Mouse (Mus musculus) lung, postnatal 36 days (tissue): Measurements from ENCODE around the gene Pik3c2g.

Source experiments
- DNase-seq: peaks from one replicate; pipeline ENCODE4 v3.0.0; 2022; ENCODE audit warnings: mixed read lengths

Gene Pik3c2g

DNA sequence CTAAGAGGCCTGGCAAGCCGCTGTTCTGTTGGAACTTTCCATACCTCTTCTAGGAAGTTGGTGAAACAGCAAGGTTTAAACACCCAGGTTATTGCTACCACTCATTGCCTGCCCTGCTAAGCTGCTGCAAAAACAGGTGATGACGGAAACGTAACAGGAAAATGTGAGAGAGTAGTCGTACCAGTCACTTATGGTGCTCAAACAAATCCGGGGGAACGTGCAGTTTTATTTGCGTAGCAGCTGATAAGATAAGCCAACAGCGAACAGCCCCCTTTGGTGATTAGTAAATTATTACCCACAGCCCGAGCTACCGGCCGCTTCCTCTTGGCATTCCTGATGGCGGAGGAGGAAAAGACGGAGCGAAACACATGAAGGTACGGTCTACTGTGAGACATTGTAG lies at the start of gene Pik3c2g:
TSS of gene Pik3c2g (plus strand) at position 330 of the 400 bp plus-strand sequence.
- peak; percentile 40 for DNase-seq

GRCm38 (mm10) chr6:139538469-139538868 lies 48.6 kb upstream of the Pik3c2g start:
- no peak for DNase-seq

DNA sequence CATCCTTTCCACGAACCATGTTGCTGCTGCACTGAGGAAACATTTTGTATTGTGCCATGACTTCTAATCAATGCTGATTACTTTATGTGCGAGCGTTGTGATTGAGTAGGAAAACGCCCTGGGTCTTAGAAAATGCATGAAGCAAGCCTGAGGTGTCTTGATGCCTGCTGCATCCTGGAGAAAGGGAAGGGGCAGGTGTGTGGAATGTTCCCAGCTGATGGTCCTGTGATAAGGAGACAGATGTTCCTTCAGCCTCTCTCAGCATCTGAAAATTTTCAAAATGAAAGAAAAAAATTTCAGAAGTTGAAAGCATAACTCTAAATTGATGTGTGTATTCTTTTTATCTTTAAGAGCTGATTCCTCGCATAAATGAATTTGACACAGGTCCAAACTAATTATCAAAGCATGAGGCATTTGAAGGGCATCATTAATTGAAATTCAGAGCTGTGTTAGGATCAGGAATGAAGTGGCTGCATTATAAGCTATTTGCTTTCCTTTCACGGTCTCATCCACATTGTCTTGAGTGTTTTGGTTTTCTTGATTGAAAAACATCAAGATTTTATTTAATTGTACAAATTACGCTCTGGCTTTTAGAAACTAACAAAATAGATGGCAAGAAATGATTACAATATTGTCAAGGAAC lies 31.4 kb upstream of the Pik3c2g start:
- no peak for DNase-seq

DNA sequence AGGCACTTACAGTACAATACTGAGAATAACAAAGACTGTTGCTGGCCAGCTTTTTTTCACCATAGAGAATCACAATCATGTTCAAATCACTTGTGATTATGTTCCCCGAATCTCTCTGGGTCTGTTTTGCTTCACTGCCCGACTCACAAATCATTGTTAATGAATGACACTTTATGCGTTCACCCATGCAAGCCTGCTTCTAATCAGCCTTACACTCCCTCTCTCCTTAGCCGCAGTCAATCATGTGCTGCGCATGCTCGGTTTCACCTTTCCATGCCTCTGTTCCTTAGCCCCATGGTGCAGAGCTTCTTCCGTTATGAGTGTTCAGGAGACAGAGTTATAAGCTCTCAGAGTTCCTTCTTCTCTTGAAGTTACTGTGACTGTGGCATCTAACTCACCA lies 17.8 kb upstream of the Pik3c2g start:
- no peak for DNase-seq

- no peak for DNase-seq
Measured at GRCm38 (mm10) chr6:139575854-139576253, 11.2 kb upstream of the Pik3c2g start.

DNA sequence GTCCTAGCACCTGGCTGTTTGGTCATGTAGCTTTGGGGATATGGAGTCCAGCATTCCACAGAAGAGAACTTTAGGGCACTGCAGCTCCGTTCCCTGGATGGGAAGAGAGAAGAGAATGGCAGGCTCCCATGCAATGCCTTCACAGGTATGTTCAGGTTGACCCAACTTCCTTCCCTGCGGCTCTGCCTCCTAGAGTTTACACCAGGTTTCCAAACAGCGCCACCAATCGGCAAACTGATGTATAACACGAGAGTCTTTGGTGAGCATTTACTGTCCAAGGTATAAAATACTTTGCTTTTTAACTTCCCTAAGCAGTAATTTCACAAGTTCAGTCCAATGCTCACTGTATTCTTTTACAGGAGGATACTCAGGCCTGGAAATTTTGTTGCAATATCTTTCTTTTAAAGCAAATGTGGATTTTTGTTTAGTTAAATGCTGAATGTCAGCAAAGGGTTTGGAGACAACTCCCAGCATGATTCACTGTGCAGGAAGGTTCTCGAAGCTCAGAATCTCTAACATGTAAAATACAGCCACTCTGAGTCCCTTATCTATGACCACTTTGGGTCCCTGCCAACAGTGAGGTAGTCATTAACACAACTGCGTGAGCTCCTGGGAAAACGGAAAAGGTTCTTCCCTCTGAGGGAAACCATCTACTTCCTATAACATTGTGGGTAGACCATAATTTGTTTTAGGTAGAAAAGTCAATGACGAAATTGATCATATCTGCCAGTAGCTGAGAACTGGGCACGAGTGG lies 10.6 kb upstream of the Pik3c2g start:
- peak; percentile 40 for DNase-seq

- peak; percentile 13 for DNase-seq
Measured at GRCm38 (mm10) chr6:139577026-139577861, 9.8 kb upstream of the Pik3c2g start.

- DNase-seq, result no peak
Measured at GRCm38 (mm10) chr6:139587478-139587877, 457 bp downstream of the Pik3c2g start.

GRCm38 (mm10) chr6:139588409-139588808 lies 1.4 kb downstream of the Pik3c2g start:
- DNase-seq, result no peak

GRCm38 (mm10) chr6:139589291-139589690 lies 2.3 kb downstream of the Pik3c2g start:
- DNase-seq, result peak; percentile 68

DNA sequence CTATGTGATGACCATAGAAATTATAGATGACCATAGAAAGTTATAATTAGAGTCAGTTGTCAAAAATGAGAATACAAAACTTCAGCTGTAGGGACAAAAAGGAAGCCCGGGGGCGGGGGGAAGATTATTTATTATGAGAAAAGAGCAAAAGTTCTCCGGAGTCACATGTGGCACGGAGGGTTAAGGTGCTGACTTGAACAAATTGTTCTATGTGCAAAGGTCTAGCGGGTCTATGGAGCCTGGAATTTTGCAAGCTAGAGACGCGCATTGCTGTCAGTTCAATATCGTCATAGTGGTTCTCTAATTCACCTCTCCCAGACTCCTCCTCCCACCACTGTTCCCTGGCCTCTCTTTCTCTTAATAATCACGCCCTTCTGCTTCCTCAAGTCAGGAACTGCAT lies 2.8 kb downstream of the Pik3c2g start:
- DNase-seq, result no peak

GRCm38 (mm10) chr6:139592081-139592480 lies 5.1 kb downstream of the Pik3c2g start:
- DNase-seq, result no peak

GRCm38 (mm10) chr6:139596433-139596832 lies 9.4 kb downstream of the Pik3c2g start:
- DNase-seq, result no peak

GRCm38 (mm10) chr6:139599216-139599615 lies 12.2 kb downstream of the Pik3c2g start:
- DNase-seq, result no peak

DNA sequence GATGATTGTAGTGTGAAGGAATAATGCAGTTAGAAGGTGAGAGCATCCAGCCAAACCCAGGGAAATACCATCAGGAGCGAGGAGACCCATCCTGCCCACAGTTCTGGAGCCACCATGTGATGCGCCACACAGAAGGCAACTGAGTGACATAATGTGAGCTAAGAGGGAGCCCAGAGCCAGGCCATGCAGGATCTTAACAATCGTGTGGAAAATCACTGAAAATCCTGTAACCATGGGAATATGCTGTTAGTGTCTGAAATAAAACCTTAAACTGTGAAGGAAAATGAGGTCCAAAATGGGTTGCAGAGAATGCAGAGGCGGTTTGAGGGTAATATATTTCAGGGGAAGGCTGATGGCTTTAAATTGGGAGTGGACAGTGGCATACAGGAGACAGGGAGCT lies 31.8 kb downstream of the Pik3c2g start:
- no peak for DNase-seq

- peak; percentile 16 for DNase-seq
Measured at GRCm38 (mm10) chr6:139624756-139625155, 37.7 kb downstream of the Pik3c2g start.

DNA sequence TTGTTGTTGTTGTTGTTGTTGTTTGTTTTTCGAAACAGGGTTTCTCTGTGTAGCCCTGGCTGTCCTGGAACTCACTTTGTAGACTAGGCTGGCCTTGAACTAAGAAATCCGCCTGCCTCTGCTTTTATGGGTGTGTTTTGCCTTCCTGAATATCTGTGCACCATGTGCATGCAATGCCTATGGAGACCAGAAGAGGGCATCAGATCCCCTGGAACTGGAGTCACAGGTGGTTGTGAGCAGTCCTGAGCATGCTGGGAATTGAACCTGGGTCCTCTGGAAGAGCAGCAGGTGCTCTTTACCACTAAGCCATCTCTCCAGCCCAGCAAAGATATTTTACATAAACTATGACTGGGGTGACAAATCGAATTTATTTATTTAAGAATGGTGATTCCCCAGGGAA lies 47.5 kb downstream of the Pik3c2g start:
- no peak for DNase-seq

DNA sequence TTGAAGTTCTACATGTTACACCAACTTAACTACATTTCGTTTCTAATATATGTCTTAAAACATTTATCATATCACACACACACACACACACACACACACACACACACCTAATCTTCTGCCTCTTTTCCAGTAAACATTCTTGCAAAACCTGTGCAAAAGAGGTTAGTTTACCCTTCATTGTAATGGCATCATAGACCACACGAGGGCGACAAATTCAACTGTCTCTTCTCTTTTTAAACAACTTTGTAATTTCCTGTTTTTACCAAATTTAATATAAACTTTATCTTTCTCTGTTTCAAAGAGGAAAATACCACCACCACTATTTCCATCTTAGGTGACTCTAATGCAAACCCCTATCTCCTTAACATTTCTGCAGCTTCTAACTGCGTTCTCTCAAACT lies 68.4 kb downstream of the Pik3c2g start:
- DNase-seq, result peak; percentile 45

- DNase-seq, result peak; percentile 11
Measured at GRCm38 (mm10) chr6:139662462-139662861, 75.4 kb downstream of the Pik3c2g start.

- DNase-seq, result no peak
Measured at GRCm38 (mm10) chr6:139718416-139718984, 131.5 kb downstream of the Pik3c2g start.

GRCm38 (mm10) chr6:139719639-139720221 lies 132.7 kb downstream of the Pik3c2g start:
- no peak for DNase-seq

DNA sequence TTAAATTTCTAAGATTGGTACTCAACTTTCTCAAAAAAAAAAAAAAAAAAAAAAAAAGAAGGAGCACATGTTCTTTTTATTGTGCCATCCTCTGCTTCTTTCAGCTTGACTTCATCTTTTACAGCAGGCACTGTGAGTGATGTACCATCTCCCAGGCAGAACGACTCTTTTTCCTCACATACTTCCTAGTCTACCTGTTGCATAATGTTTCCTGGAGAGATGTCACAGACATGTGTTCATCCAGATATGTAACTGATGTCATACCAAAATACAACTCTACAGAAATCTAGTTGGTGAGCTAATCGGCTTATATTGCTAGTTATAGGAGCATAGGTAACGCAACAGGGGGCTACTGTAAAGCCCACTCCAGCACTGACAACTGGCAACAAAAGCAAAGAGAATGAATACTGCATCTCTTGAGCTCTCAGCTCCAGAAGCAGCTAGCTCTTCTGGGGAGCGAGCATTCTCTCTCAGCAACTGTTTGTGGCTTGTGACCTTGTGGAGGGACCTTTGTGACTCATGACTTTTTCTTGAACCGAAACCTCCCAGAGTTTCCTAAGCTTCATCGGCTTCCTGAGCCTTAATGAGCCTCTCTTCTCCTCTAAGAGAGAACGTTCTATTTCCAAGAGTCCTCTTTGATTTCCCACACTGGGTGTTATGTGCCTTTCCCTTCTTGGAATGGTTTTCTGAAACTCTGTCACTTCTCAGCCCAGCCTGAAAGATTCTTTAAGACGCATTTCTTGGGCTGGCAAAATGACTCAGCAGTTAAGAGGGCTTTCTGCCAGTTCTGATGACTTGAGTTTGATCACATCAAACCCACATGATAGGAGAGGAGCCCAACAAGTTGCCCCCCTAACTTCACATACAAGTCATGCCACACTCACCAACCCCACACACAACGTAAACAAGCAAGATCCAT lies 148.9 kb downstream of the Pik3c2g start:
- no peak for DNase-seq
